Mouse (Mus musculus): Measurements from ENCODE around the gene Car5b. TPM values are rescaled to one million over a fixed set of nuclear protein-coding genes. Genes with fewer than 3 reads are reported as not detected.
A peak's percentile ranks its signal among the peaks of the same experiment; 100 is the strongest.

Car5b gene
- polyA plus RNA-seq, 1 experiment from 2014 or later, result 0.33 TPM

- 70% methylated on average over 3 of the region's 3 CpGs for WGBS
- no peak for ATAC-seq
Observed at GRCm38 (mm10) chrX:163987718-163988374, 40.0 kb downstream of the Car5b start.

GRCm38 (mm10) chrX:163982129-163982528 is 45.7 kb downstream of the Car5b start:
- Histone ChIP-seq H3K27me3 (replicated peaks; ENCODE audit: control insufficient read depth, insufficient read depth, low read length) (no peaks in the 10 kb centered on the region), H3K36me3 (ENCODE audit: control insufficient read depth, insufficient read depth, low read length) (no peaks in the 10 kb centered on the region), H3K4me3 (ENCODE audit: low read length) (no peak overlapping the region), H3K9me3 (ENCODE audit: control insufficient read depth, low read length) (no peaks in the 10 kb centered on the region), H3K27ac (ENCODE audit: low read length) (no peak overlapping the region), H3K9ac (ENCODE audit: low read depth, low read length) (no peak overlapping the region), H3K4me1 (ENCODE audit: control insufficient read depth, insufficient read depth, low read length) (no peaks in the 10 kb centered on the region), H3K4me2 (ENCODE audit: low read depth, low read length) (no peak overlapping the region)
- 72% methylated on average over 6 of the region's 6 CpGs for WGBS
- ATAC-seq, result no peak

More at GRCm38 (mm10) chrX:163987718-163988374, 40.0 kb downstream of the Car5b start:
- H3K4me2 ChIP-seq (ENCODE audit: low read depth, low read length), result no peak overlapping the region
- H3K4me3 ChIP-seq (ENCODE audit: low read length), result no peak overlapping the region
- no peaks in the 10 kb centered on the region for H3K36me3 ChIP-seq (ENCODE audit: control insufficient read depth, insufficient read depth, low read length)
- no peaks in the 10 kb centered on the region for H3K9me3 ChIP-seq (ENCODE audit: control insufficient read depth, low read length)
- no peak overlapping the region for H3K9ac ChIP-seq (ENCODE audit: low read depth, low read length)
- H3K27ac ChIP-seq (ENCODE audit: low read length), result no peak overlapping the region
- H3K4me1 ChIP-seq (ENCODE audit: control insufficient read depth, insufficient read depth, low read length), result no peaks in the 10 kb centered on the region
- no peaks in the 10 kb centered on the region for H3K27me3 ChIP-seq (replicated peaks; ENCODE audit: control insufficient read depth, insufficient read depth, low read length)

GRCm38 (mm10) chrX:163981500-163981899 is 46.3 kb downstream of the Car5b start:
- WGBS, result 46% methylated on average over 4 of the region's 4 CpGs
- no peak overlapping the region for H3K9ac ChIP-seq (ENCODE audit: low read depth, low read length)
- H3K9me3 ChIP-seq (ENCODE audit: control insufficient read depth, low read length), result no peaks in the 10 kb centered on the region

GRCm38 (mm10) chrX:163981092-163981491 is 46.7 kb downstream of the Car5b start:
- WGBS, result 95% methylated on average over 1 of the region's 1 CpGs
- no peak for ATAC-seq
- no peak overlapping the region for H3K9ac ChIP-seq (ENCODE audit: low read depth, low read length)

More at GRCm38 (mm10) chrX:163981500-163981899, 46.3 kb downstream of the Car5b start:
- no peak for ATAC-seq
- Histone ChIP-seq H3K27me3 (replicated peaks; ENCODE audit: control insufficient read depth, insufficient read depth, low read length) (no peaks in the 10 kb centered on the region), H3K4me1 (ENCODE audit: control insufficient read depth, insufficient read depth, low read length) (no peaks in the 10 kb centered on the region), H3K4me2 (ENCODE audit: low read depth, low read length) (no peak overlapping the region), H3K27ac (ENCODE audit: low read length) (no peak overlapping the region), H3K36me3 (ENCODE audit: control insufficient read depth, insufficient read depth, low read length) (no peaks in the 10 kb centered on the region), H3K4me3 (ENCODE audit: low read length) (no peak overlapping the region)

GRCm38 (mm10) chrX:163958467-163958875 is 69.3 kb downstream of the Car5b start, which contains the start of gene Zrsr2:
Zrsr2 (minus strand) TSS chrX:163958661.
- Histone ChIP-seq H3K4me3 (ENCODE audit: low read length) (peak within 1 kb of the TSS; percentile 66), H3K4me1 (ENCODE audit: control insufficient read depth, insufficient read depth, low read length) (no peaks in the 10 kb centered on the region), H3K4me2 (ENCODE audit: low read depth, low read length) (peak within 1 kb of the TSS; percentile 59), H3K9me3 (ENCODE audit: control insufficient read depth, low read length) (no peaks in the 10 kb centered on the region), H3K27me3 (replicated peaks; ENCODE audit: control insufficient read depth, insufficient read depth, low read length) (no peaks in the 10 kb centered on the region), H3K9ac (ENCODE audit: low read depth, low read length) (peak within 1 kb of the TSS; percentile 86), H3K36me3 (ENCODE audit: control insufficient read depth, insufficient read depth, low read length) (no peaks in the 10 kb centered on the region), H3K27ac (ENCODE audit: low read length) (peak within 1 kb of the TSS; percentile 99)
- 22% methylated on average over 29 of the region's 29 CpGs for WGBS
- peak; percentile 95 for ATAC-seq

More at GRCm38 (mm10) chrX:163981092-163981491, 46.7 kb downstream of the Car5b start:
- Histone ChIP-seq H3K36me3 (ENCODE audit: control insufficient read depth, insufficient read depth, low read length) (no peaks in the 10 kb centered on the region), H3K27ac (ENCODE audit: low read length) (no peak overlapping the region), H3K9me3 (ENCODE audit: control insufficient read depth, low read length) (no peaks in the 10 kb centered on the region), H3K4me2 (ENCODE audit: low read depth, low read length) (no peak overlapping the region), H3K4me3 (ENCODE audit: low read length) (no peak overlapping the region), H3K4me1 (ENCODE audit: control insufficient read depth, insufficient read depth, low read length) (no peaks in the 10 kb centered on the region), H3K27me3 (replicated peaks; ENCODE audit: control insufficient read depth, insufficient read depth, low read length) (no peaks in the 10 kb centered on the region)

- no peaks in the 10 kb centered on the region for H3K9me3 ChIP-seq (ENCODE audit: control insufficient read depth, low read length)
- peak overlapping the region; percentile 66 for H3K4me3 ChIP-seq (ENCODE audit: low read length)
- H3K4me1 ChIP-seq (ENCODE audit: control insufficient read depth, insufficient read depth, low read length), result no peaks in the 10 kb centered on the region
- no peaks in the 10 kb centered on the region for H3K27me3 ChIP-seq (replicated peaks; ENCODE audit: control insufficient read depth, insufficient read depth, low read length)
- H3K4me2 ChIP-seq (ENCODE audit: low read depth, low read length), result peak overlapping the region; percentile 59
- 10% methylated on average over 48 of the region's 67 CpGs for WGBS
- no peaks in the 10 kb centered on the region for H3K36me3 ChIP-seq (ENCODE audit: control insufficient read depth, insufficient read depth, low read length)
- H3K9ac ChIP-seq (ENCODE audit: low read depth, low read length), result peak overlapping the region; percentile 86
- peak overlapping the region; percentile 99 for H3K27ac ChIP-seq (ENCODE audit: low read length)
- peak; percentile 97 for ATAC-seq
Observed at GRCm38 (mm10) chrX:163957803-163958466, 69.9 kb downstream of the Car5b start.

GRCm38 (mm10) chrX:163957381-163957780 is 70.4 kb downstream of the Car5b start:
- Histone ChIP-seq H3K36me3 (ENCODE audit: control insufficient read depth, insufficient read depth, low read length) (no peaks in the 10 kb centered on the region), H3K9me3 (ENCODE audit: control insufficient read depth, low read length) (no peaks in the 10 kb centered on the region), H3K27me3 (replicated peaks; ENCODE audit: control insufficient read depth, insufficient read depth, low read length) (no peaks in the 10 kb centered on the region), H3K27ac (ENCODE audit: low read length) (peak overlapping the region; percentile 99), H3K4me3 (ENCODE audit: low read length) (peak overlapping the region; percentile 66), H3K4me1 (ENCODE audit: control insufficient read depth, insufficient read depth, low read length) (no peaks in the 10 kb centered on the region), H3K9ac (ENCODE audit: low read depth, low read length) (peak overlapping the region; percentile 86), H3K4me2 (ENCODE audit: low read depth, low read length) (peak overlapping the region; percentile 59)
- 29% methylated on average over 12 of the region's 12 CpGs for WGBS
- no peak for ATAC-seq

- no peak overlapping the region for H3K4me2 ChIP-seq (ENCODE audit: low read depth, low read length)
- no peak overlapping the region for H3K4me3 ChIP-seq (ENCODE audit: low read length)
- ATAC-seq, result no peak
- no peaks in the 10 kb centered on the region for H3K4me1 ChIP-seq (ENCODE audit: control insufficient read depth, insufficient read depth, low read length)
- 82% methylated on average over 1 of the region's 1 CpGs for WGBS
- 0 out of 2 replicates have a peak, but pooled peaks cover 3% of the 10 kb centered on the region for H3K36me3 ChIP-seq (ENCODE audit: control insufficient read depth, insufficient read depth, low read length)
- no peak overlapping the region for H3K9ac ChIP-seq (ENCODE audit: low read depth, low read length)
- H3K27me3 ChIP-seq (replicated peaks; ENCODE audit: control insufficient read depth, insufficient read depth, low read length), result no peaks in the 10 kb centered on the region
- no peak overlapping the region for H3K27ac ChIP-seq (ENCODE audit: low read length)
- H3K9me3 ChIP-seq (ENCODE audit: control insufficient read depth, low read length), result no peaks in the 10 kb centered on the region
Observed at GRCm38 (mm10) chrX:163951618-163952017, 76.2 kb downstream of the Car5b start.

- Histone ChIP-seq H3K27me3 (replicated peaks; ENCODE audit: control insufficient read depth, insufficient read depth, low read length) (no peaks in the 10 kb centered on the region), H3K4me3 (ENCODE audit: low read length) (no peak overlapping the region), H3K9ac (ENCODE audit: low read depth, low read length) (no peak overlapping the region), H3K4me2 (ENCODE audit: low read depth, low read length) (no peak overlapping the region), H3K27ac (ENCODE audit: low read length) (no peak overlapping the region), H3K9me3 (ENCODE audit: control insufficient read depth, low read length) (no peaks in the 10 kb centered on the region), H3K36me3 (ENCODE audit: control insufficient read depth, insufficient read depth, low read length) (0 out of 2 replicates have a peak, but pooled peaks cover 7% of the 10 kb centered on the region), H3K4me1 (ENCODE audit: control insufficient read depth, insufficient read depth, low read length) (no peaks in the 10 kb centered on the region)
- no peak for ATAC-seq
- 90% methylated on average over 3 of the region's 3 CpGs for WGBS
Observed at GRCm38 (mm10) chrX:163944381-163944780, 83.4 kb downstream of the Car5b start.
